Mouse (Mus musculus): ENCODE results near the gene I830077J02Rik. TPM values are rescaled to one million over a fixed set of nuclear protein-coding genes. Genes with fewer than 3 reads are reported as not detected.

I830077J02Rik gene
- polyA plus RNA-seq, 1 experiment from 2014 or later = not detected

- Histone ChIP-seq H3K9ac (replicated peaks; ENCODE audit: low read depth, low read length) (no peak overlapping the region), H3K9me3 (ENCODE audit: control insufficient read depth, low read length) (no peaks in the 10 kb centered on the region), H3K4me1 (replicated peaks; ENCODE audit: control insufficient read depth, insufficient read depth, low read length) (no peaks in the 10 kb centered on the region), H3K27me3 (replicated peaks; ENCODE audit: control insufficient read depth, insufficient read depth, low read length) (no peaks in the 10 kb centered on the region), H3K4me2 (ENCODE audit: low read length) (no peak overlapping the region), H3K4me3 (replicated peaks; ENCODE audit: low read length) (no peak overlapping the region), H3K27ac (ENCODE audit: low read length) (no peak overlapping the region), H3K36me3 (ENCODE audit: control insufficient read depth, insufficient read depth) (no peaks in the 10 kb centered on the region)
- WGBS = 70% methylated on average over 4 of the region's 4 CpGs
- ATAC-seq = no peak
Measured at GRCm38 (mm10) chr3:105890220-105890619, 42.2 kb downstream of the I830077J02Rik start.

GRCm38 (mm10) chr3:105888961-105889360 lies 43.5 kb downstream of the I830077J02Rik start:
- 73% methylated on average over 3 of the region's 3 CpGs for WGBS

GRCm38 (mm10) chr3:105883111-105883510 lies 49.4 kb downstream of the I830077J02Rik start:
- WGBS = 93% methylated on average over 2 of the region's 2 CpGs

More at GRCm38 (mm10) chr3:105888961-105889360, 43.5 kb downstream of the I830077J02Rik start:
- H3K4me1 ChIP-seq (replicated peaks; ENCODE audit: control insufficient read depth, insufficient read depth, low read length) = no peaks in the 10 kb centered on the region
- ATAC-seq = no peak
- H3K9me3 ChIP-seq (ENCODE audit: control insufficient read depth, low read length) = no peaks in the 10 kb centered on the region
- H3K27ac ChIP-seq (ENCODE audit: low read length) = no peak overlapping the region
- no peaks in the 10 kb centered on the region for H3K36me3 ChIP-seq (ENCODE audit: control insufficient read depth, insufficient read depth)
- H3K4me3 ChIP-seq (replicated peaks; ENCODE audit: low read length) = no peak overlapping the region
- no peak overlapping the region for H3K9ac ChIP-seq (replicated peaks; ENCODE audit: low read depth, low read length)
- H3K4me2 ChIP-seq (ENCODE audit: low read length) = no peak overlapping the region
- no peaks in the 10 kb centered on the region for H3K27me3 ChIP-seq (replicated peaks; ENCODE audit: control insufficient read depth, insufficient read depth, low read length)

GRCm38 (mm10) chr3:105882105-105882504 lies 50.4 kb downstream of the I830077J02Rik start:
- WGBS = 92% methylated on average over 7 of the region's 7 CpGs
- Histone ChIP-seq H3K9ac (replicated peaks; ENCODE audit: low read depth, low read length) (no peak overlapping the region), H3K9me3 (ENCODE audit: control insufficient read depth, low read length) (no peaks in the 10 kb centered on the region), H3K4me3 (replicated peaks; ENCODE audit: low read length) (no peak overlapping the region), H3K27me3 (replicated peaks; ENCODE audit: control insufficient read depth, insufficient read depth, low read length) (no peaks in the 10 kb centered on the region), H3K4me1 (replicated peaks; ENCODE audit: control insufficient read depth, insufficient read depth, low read length) (no peaks in the 10 kb centered on the region), H3K4me2 (ENCODE audit: low read length) (no peak overlapping the region), H3K27ac (ENCODE audit: low read length) (no peak overlapping the region), H3K36me3 (ENCODE audit: control insufficient read depth, insufficient read depth) (no peaks in the 10 kb centered on the region)
- ATAC-seq = no peak

More at GRCm38 (mm10) chr3:105883111-105883510, 49.4 kb downstream of the I830077J02Rik start:
- Histone ChIP-seq H3K27me3 (replicated peaks; ENCODE audit: control insufficient read depth, insufficient read depth, low read length) (no peaks in the 10 kb centered on the region), H3K27ac (ENCODE audit: low read length) (no peak overlapping the region), H3K36me3 (ENCODE audit: control insufficient read depth, insufficient read depth) (no peaks in the 10 kb centered on the region), H3K9me3 (ENCODE audit: control insufficient read depth, low read length) (no peaks in the 10 kb centered on the region), H3K4me1 (replicated peaks; ENCODE audit: control insufficient read depth, insufficient read depth, low read length) (no peaks in the 10 kb centered on the region), H3K4me3 (replicated peaks; ENCODE audit: low read length) (no peak overlapping the region), H3K4me2 (ENCODE audit: low read length) (no peak overlapping the region), H3K9ac (replicated peaks; ENCODE audit: low read depth, low read length) (no peak overlapping the region)
- ATAC-seq = no peak

- Histone ChIP-seq H3K9me3 (ENCODE audit: control insufficient read depth, low read length) (no peaks in the 10 kb centered on the region), H3K9ac (replicated peaks; ENCODE audit: low read depth, low read length) (no peak overlapping the region), H3K27me3 (replicated peaks; ENCODE audit: control insufficient read depth, insufficient read depth, low read length) (no peaks in the 10 kb centered on the region), H3K4me3 (replicated peaks; ENCODE audit: low read length) (no peak overlapping the region), H3K27ac (ENCODE audit: low read length) (no peak overlapping the region), H3K4me2 (ENCODE audit: low read length) (no peak overlapping the region), H3K4me1 (replicated peaks; ENCODE audit: control insufficient read depth, insufficient read depth, low read length) (no peaks in the 10 kb centered on the region), H3K36me3 (ENCODE audit: control insufficient read depth, insufficient read depth) (no peaks in the 10 kb centered on the region)
- ATAC-seq = no peak
- WGBS = 43% methylated on average over 3 of the region's 3 CpGs
Measured at GRCm38 (mm10) chr3:105880419-105880818, 52.0 kb downstream of the I830077J02Rik start.

GRCm38 (mm10) chr3:105878751-105879150 lies 53.7 kb downstream of the I830077J02Rik start:
- Histone ChIP-seq H3K36me3 (ENCODE audit: control insufficient read depth, insufficient read depth) (no peaks in the 10 kb centered on the region), H3K9ac (replicated peaks; ENCODE audit: low read depth, low read length) (no peak overlapping the region), H3K4me3 (replicated peaks; ENCODE audit: low read length) (no peak overlapping the region), H3K9me3 (ENCODE audit: control insufficient read depth, low read length) (no peaks in the 10 kb centered on the region), H3K4me1 (replicated peaks; ENCODE audit: control insufficient read depth, insufficient read depth, low read length) (no peaks in the 10 kb centered on the region), H3K4me2 (ENCODE audit: low read length) (no peak overlapping the region), H3K27me3 (replicated peaks; ENCODE audit: control insufficient read depth, insufficient read depth, low read length) (no peaks in the 10 kb centered on the region), H3K27ac (ENCODE audit: low read length) (no peak overlapping the region)
- ATAC-seq = no peak
- 86% methylated on average over 8 of the region's 8 CpGs for WGBS

- 85% methylated on average over 2 of the region's 2 CpGs for WGBS
- H3K27ac ChIP-seq (ENCODE audit: low read length) = no peak overlapping the region
- H3K36me3 ChIP-seq (ENCODE audit: control insufficient read depth, insufficient read depth) = no peaks in the 10 kb centered on the region
- no peak overlapping the region for H3K4me3 ChIP-seq (replicated peaks; ENCODE audit: low read length)
- ATAC-seq = no peak
- no peak overlapping the region for H3K9ac ChIP-seq (replicated peaks; ENCODE audit: low read depth, low read length)
- no peaks in the 10 kb centered on the region for H3K9me3 ChIP-seq (ENCODE audit: control insufficient read depth, low read length)
- no peaks in the 10 kb centered on the region for H3K27me3 ChIP-seq (replicated peaks; ENCODE audit: control insufficient read depth, insufficient read depth, low read length)
- no peaks in the 10 kb centered on the region for H3K4me1 ChIP-seq (replicated peaks; ENCODE audit: control insufficient read depth, insufficient read depth, low read length)
- H3K4me2 ChIP-seq (ENCODE audit: low read length) = no peak overlapping the region
Measured at GRCm38 (mm10) chr3:105877919-105878318, 54.5 kb downstream of the I830077J02Rik start.

- WGBS = 93% methylated on average over 6 of the region's 6 CpGs
- no peak for ATAC-seq
Measured at GRCm38 (mm10) chr3:105877252-105877803, 55.1 kb downstream of the I830077J02Rik start.

GRCm38 (mm10) chr3:105876022-105876421 lies 56.4 kb downstream of the I830077J02Rik start:
- WGBS = 86% methylated on average over 5 of the region's 5 CpGs
- H3K36me3 ChIP-seq (ENCODE audit: control insufficient read depth, insufficient read depth) = no peaks in the 10 kb centered on the region
- no peak overlapping the region for H3K4me3 ChIP-seq (replicated peaks; ENCODE audit: low read length)
- peaks cover 9% of the 10 kb centered on the region for H3K4me1 ChIP-seq (replicated peaks; ENCODE audit: control insufficient read depth, insufficient read depth, low read length)
- no peak overlapping the region for H3K4me2 ChIP-seq (ENCODE audit: low read length)
- H3K9ac ChIP-seq (replicated peaks; ENCODE audit: low read depth, low read length) = no peak overlapping the region
- no peak overlapping the region for H3K27ac ChIP-seq (ENCODE audit: low read length)
- no peaks in the 10 kb centered on the region for H3K9me3 ChIP-seq (ENCODE audit: control insufficient read depth, low read length)
- no peaks in the 10 kb centered on the region for H3K27me3 ChIP-seq (replicated peaks; ENCODE audit: control insufficient read depth, insufficient read depth, low read length)
- ATAC-seq = no peak

More at GRCm38 (mm10) chr3:105877252-105877803, 55.1 kb downstream of the I830077J02Rik start:
- Histone ChIP-seq H3K27ac (ENCODE audit: low read length) (no peak overlapping the region), H3K9me3 (ENCODE audit: control insufficient read depth, low read length) (no peaks in the 10 kb centered on the region), H3K4me2 (ENCODE audit: low read length) (no peak overlapping the region), H3K36me3 (ENCODE audit: control insufficient read depth, insufficient read depth) (no peaks in the 10 kb centered on the region), H3K4me3 (replicated peaks; ENCODE audit: low read length) (no peak overlapping the region), H3K4me1 (replicated peaks; ENCODE audit: control insufficient read depth, insufficient read depth, low read length) (peaks cover 2% of the 10 kb centered on the region), H3K9ac (replicated peaks; ENCODE audit: low read depth, low read length) (no peak overlapping the region), H3K27me3 (replicated peaks; ENCODE audit: control insufficient read depth, insufficient read depth, low read length) (no peaks in the 10 kb centered on the region)

Data from forebrain, embryonic 16.5 days (tissue).